ENCODE assay signal across 23 mouse cellular contexts in the genomic region with DNA sequence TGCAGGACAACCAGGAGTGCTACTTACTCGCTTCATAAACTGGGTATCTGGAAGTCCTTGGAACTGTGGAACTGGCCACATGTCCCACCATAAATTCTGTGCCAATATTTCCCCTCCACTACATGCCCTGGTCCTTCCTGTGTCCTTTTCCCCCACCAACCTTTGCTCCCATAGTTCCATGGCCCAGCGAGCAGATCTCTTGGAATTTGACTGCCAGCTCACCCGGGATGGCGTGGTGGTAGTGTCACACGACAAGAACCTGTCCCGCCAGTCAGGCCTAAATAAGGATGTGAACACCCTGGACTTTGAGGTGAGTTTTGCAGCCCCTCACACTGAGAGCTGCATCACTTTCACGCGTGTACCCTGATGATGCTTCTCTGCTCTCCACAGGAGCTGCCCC. TPM values are rescaled to one million over a fixed set of nuclear protein-coding genes. Genes with fewer than 3 reads are reported as not detected.
"Had no signal": no experiment of that assay in that cellular context is flagged by ENCODE, and none has a peak within 500 bp of the region (broad histone marks: within the 10 kb centered on the region; RNA-seq: fewer than 3 reads in every experiment).

No protein-coding gene starts in this region.

- H3K27ac ChIP-seq: heart, adult 2 months; heart, embryonic 13.5 days; heart, embryonic 15.5 days; hindbrain, embryonic 13.5 days; hindbrain, embryonic 15.5 days; hindbrain, postnatal 0 days; limb, embryonic 13.5 days; liver, embryonic 12.5 days; liver, embryonic 14.5 days had no signal

- H3K9me3 ChIP-seq: heart, embryonic 13.5 days; heart, embryonic 15.5 days; hindbrain, embryonic 13.5 days; hindbrain, embryonic 15.5 days; limb, embryonic 13.5 days; limb, embryonic 15.5 days; liver, embryonic 12.5 days had no signal

- H3K9ac ChIP-seq: heart, embryonic 13.5 days; heart, embryonic 15.5 days; hindbrain, embryonic 13.5 days; hindbrain, embryonic 15.5 days; limb, embryonic 13.5 days; limb, embryonic 15.5 days; liver, embryonic 12.5 days; liver, embryonic 14.5 days had no signal

- H3K4me2 ChIP-seq: heart, embryonic 11.5 days; heart, embryonic 13.5 days; heart, embryonic 15.5 days; hindbrain, embryonic 13.5 days; hindbrain, embryonic 15.5 days; limb, embryonic 13.5 days; limb, embryonic 15.5 days; liver, embryonic 12.5 days had no signal

- DNase-seq: gastrocnemius, postnatal 14 days; gastrocnemius, postnatal 36 days; heart, adult 11 months; heart, adult 2 months; heart, postnatal 14 days; heart, postnatal 36 days; kidney, adult 11 months; kidney, postnatal 10 days; layer of hippocampus, adult 9-11 months; layer of hippocampus, postnatal 36 days; left cerebral cortex, postnatal 4 days had no signal

- H3K27me3 ChIP-seq: heart, embryonic 13.5 days; heart, embryonic 15.5 days; hindbrain, embryonic 13.5 days; hindbrain, embryonic 15.5 days; limb, embryonic 13.5 days; limb, embryonic 15.5 days; liver, embryonic 12.5 days had no signal

- ATAC-seq: hindbrain, postnatal 0 days; intestine, embryonic 16.5 days; liver, embryonic 12.5 days had no signal

- H3K4me3 ChIP-seq: heart, adult 2 months; heart, embryonic 13.5 days; heart, embryonic 15.5 days; hindbrain, embryonic 13.5 days; hindbrain, embryonic 15.5 days; limb, embryonic 13.5 days; limb, embryonic 15.5 days; liver, embryonic 12.5 days had no signal

RNA-seq across cellular contexts. Expression of a gene that starts 14.3 kb away (rescaled TPM):
- polyA plus RNA-seq: heart, postnatal 0 days had no signal
